Mouse (Mus musculus): ENCODE measurements around the gene Hmx1.

Gene Hmx1

DNA sequence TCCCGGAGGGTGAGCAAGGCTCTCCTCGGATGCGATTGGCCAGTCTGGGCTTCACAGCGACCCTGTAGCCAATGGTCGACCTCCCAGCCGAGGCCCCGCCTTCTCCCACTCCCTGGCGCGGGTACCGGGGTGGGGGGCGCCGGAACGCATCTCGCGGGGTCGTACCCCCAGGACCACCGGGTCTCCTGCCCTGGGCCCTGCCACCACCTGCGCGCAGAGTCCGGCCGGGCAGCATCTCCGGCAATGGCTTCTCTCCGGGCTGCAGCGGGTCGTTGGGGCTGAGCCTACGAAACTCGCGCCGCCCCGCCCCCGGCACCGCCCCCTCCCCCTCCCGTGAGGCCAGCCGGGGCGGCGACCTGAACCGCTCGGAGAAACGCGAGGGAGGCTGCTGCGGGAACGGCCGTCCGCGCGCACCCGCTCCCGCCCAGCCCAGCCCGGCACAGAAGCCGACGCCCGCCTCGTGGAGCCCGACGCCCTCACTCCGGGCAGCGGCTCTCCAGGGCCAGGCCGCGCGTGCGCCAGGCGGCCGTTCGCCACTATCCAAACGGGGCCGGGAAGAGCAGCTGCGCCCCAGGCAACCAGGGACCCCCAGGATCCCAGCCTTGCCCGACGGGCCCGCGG lies at the start of gene Hmx1:
Gene Hmx1, plus strand, starts transcription at position 618 of the 621 bp plus-strand sequence.
- no peak for DNase-seq

DNA sequence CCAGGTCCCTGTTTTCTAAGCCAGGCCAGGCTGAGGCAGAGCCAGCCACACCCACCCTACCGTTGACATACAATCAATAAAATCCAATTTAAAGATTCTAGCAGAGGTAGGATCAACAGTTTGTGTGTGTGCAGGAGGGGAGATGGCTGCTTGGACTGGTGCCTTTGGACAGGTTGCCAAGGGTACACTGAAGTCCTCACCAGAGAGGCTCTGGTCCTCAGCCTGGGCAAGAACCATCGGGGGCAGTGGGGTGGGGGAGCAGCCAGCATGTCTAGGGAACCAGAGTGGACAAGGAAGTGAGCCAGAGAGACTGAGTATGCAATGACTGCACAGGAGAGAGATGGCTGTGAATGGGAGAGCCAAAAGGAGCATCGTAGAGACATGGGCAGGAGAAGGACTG lies 43.8 kb upstream of the Hmx1 start:
- no peak for DNase-seq

DNA sequence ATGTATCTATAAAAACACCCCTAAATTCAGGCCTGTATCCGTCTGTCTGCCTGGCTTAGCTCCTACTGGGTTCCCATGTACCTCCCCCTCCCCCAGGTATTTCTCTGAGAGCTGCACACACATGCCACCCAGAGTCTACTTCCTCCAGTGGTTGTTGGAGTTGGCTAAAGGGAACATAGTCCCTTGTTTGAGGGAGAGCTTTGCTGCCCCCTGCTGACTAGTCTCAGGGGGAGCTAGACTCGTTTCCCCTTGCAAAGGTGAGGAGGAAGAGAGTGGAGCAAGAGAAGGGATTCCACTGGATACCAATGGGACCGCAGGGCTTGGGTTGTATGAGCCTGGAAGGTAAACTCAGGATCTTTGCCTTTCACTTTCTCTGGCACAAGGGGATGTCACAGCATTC lies 40.1 kb upstream of the Hmx1 start:
- DNase-seq: peak; percentile 75

DNA sequence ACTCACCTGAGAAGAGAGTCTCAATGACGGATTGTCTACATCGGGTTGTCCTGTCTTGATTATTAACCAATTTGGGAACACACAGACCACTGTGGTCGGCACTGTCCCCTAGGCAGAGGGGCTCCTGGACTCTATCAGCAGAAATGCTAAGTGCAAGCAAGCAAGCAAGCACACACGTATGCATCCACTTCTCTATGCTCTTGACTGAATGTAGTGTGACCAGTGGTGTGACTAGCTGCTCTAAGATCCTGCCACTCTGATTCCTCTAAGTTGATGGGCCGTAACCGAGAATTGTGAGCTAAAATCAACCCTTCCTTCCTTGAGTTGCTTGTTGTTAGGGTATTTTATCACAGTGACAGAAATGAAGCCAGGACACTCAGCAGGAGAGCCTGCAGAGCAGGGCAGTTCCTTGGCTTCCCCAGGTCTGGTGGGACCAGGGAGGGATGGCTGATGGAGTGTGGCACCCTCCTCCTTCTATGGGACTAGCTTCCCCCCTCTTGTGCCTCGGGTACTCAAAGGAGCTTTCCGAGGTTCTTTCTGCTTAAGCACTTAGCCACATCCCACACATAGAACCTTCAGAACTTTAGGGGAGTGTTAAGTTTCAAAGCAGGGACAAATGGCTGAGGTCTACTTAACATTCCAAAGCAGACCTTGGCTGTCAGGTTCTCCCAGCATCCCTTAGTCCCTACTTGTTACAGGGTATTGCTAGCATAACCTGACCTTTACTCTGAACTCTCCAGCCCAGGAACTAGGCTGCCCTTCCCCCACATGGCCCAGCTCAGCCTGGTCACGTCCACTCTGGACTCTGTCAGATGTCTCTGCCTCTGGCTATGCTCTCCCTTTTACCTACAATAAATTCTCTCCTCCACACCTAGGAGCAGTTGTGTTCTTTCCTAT lies 31.1 kb upstream of the Hmx1 start:
- DNase-seq: no peak

- DNase-seq: peak; percentile 88
Observed at GRCm38 (mm10) chr5:35361570-35362284, 27.2 kb upstream of the Hmx1 start.

DNA sequence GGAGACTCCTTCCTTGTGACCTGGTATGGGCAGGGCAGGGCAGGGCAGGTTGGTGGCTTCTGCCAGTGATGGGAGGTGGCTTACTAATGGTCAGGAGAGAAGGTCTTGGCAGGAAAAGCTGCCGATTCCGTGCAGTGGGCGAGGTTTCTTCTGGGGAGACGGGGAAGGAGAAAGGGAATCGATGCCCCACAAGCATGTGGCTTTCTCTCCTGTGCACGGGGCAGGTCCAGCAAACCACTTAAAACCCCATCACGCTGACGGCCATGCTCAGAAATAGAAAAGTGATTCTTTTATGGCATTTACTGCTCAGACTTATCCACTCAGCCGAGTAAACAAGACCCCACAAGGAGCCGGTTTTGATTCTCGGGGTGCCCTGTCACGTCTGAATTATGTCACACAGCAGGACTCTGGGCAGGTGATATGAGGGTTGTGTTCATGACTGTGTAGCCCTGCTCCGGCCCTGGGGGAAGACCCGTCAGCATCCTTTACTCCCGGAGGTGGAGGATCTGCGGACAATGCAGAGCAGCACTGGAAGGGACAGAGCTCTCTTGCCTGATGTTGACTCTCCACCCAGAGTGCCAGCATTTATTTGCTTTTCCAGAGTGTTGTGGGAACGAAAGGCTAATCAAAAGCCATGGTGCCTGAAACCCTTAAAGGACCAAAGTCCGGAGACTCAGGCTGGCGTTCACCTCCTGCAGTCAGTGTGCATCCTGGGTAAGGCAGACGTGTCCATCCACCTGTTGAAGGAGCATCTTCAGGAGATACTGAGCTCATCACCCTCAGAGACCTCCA lies 22.5 kb upstream of the Hmx1 start:
- no peak for DNase-seq

GRCm38 (mm10) chr5:35368916-35369315 lies 20.0 kb upstream of the Hmx1 start:
- no peak for DNase-seq

- DNase-seq: no peak
Observed at GRCm38 (mm10) chr5:35379066-35379465, 9.8 kb upstream of the Hmx1 start.

GRCm38 (mm10) chr5:35379815-35380214 lies 9.1 kb upstream of the Hmx1 start:
- no peak for DNase-seq

DNA sequence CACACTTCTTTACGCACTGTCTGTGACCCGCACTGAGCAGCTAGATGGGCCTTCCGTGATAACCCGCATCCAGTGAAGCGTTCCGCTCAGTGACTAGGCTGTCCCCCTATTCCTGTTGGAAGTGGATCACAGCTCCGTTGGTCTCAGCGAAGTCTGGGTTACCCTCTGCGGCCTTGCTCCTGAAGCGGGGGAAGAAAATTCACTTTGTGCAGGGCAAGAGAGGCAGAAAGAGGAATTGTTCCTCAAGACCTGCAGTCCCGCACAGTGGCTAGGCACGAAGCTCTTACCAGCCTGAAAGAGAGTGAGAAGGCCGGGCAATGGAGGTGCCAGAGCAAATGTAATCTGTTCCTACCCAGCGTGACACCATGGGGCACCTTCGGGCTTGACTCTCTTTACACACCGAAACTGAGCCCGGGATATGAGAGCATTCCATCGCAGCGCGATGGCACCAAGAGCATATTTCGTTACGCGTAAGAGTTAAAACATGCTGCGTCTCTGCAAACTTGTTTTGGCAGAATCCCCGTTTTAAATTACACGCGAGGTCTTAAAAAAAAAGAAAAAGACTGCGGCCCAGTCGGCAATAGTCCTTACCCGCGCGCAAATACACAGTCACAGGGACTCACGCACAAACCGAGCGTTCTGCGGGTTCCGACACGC lies 946 bp upstream of the Hmx1 start:
- no peak for DNase-seq

DNA sequence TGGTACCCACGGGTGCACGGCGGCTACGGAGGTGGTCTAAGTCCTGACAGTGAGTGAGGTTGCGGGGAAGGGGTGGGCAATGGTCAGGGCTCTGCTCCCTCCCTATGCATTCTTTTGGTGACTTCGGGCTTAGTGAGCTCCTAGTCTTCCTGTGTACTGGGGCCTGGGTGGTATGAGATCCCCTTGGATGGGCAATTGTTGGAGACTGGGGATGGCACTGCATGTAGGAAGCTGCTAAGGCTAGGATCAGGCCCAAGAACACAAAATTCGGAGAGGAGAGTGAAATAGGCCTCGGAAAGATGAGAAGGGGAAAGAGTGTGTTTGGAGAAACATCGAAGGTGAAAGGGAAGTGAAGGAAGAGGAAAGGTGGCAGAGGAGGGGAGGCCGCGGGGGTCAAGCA lies 533 bp downstream of the Hmx1 start:
- no peak for DNase-seq

- no peak for DNase-seq
Observed at GRCm38 (mm10) chr5:35389915-35390314, 1.0 kb downstream of the Hmx1 start.

DNA sequence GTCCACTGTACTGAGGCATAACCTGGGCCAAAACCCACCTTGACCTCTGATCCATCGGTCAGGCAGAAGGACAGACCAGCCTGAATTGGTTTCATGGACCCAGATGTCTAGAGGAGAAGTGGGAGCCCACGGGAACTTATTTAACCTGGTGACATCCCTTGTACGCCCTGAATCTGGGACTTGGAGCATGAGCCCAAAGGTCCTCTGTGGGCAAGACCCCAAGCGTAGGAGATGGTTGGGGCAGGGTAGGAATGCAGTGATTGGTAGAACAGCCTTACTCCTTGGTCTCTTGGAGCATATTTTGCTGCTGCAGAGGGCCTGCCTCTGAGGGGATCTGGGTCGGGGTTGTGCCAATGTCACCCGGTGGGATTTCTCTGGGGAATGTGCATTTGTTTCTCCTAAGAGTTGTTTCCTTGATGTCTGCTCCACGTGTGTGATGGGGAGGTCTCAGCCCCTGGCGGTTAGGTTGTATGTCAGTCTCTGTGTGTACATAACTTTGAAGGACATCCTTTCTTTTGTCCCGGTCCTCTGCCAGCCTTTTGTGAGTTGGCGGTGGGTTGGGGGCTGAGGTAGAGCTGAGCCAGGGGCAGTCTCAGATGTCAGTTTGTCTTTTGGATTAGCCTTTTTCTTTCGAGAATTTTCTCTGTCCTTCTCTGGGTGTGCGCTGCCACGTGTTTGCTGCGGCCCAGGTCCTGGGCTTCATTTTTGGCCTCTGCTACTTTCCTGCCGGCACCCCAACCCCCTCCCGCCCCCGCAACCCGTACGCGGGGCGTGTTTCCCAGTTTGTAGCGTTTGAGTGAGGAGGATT lies 2.1 kb downstream of the Hmx1 start:
- DNase-seq: no peak

- DNase-seq: no peak
Observed at GRCm38 (mm10) chr5:35391656-35392333, 2.9 kb downstream of the Hmx1 start.

DNA sequence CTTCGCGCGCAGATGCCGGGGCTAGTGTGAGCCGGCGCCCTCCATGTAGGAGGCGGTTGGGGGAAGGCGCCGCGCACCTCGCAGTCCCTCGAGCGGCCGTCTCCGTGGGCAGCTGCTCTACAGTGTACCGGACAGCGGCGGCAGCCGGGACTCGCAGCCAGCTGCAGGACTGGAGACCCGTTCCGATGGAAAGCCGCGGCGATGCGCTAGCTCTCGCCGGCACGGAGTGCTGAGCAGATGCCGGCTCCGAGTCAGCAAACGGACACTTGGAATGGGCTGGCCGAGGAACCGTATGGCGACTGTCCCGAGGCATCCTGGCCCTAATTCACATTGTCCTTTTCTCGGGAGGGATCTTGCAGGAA lies 3.4 kb downstream of the Hmx1 start:
- DNase-seq: no peak

GRCm38 (mm10) chr5:35395566-35396440 lies 6.9 kb downstream of the Hmx1 start:
- no peak for DNase-seq

DNA sequence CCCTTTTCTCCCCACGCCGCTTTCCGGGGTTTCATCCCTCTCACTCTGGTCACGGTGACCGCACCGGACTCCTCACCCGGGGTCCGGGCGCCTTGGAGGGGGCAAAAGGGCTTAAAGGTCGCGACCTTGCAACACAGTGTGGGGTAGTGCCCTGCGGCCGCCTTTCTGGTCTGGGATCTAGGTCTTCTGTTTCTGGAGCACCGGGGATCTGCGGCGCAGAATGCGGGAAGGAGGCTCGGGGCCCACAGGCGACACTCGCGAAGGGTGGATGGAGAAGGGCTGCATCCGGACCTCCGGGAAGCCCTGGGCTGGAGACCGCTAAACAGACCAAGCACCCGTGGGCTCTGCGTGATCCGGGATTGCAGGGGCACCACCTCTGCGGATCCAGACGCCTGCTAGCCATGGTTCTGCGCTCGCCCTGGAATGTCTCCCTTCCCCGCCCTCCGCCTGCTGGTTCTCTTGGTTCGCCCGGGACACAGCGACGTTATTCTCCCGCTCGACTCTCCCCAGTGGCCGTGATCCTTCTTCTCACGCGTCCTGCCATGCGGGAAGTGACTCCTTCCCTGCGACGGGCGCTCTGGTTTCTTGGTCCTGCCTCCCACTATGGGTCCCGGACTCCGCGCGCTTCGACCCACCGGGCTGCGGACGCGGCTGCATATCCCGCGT lies 8.2 kb downstream of the Hmx1 start:
- DNase-seq: no peak

GRCm38 (mm10) chr5:35397642-35398309 lies 8.9 kb downstream of the Hmx1 start:
- DNase-seq: no peak
